Mouse (Mus musculus) bone marrow macrophage, adult 2 months (primary cell): ENCODE results near the gene Csnk1g2.

Experiments used
- CTCF ChIP-seq: IDR thresholded peaks from 2 replicates; pipeline ENCODE4 v1.5.1; 2012; ENCODE audit warnings: low read depth, mild to moderate bottlenecking, low read length, moderate library complexity
- POLR2A ChIP-seq: IDR thresholded peaks from 2 replicates; pipeline ENCODE4 v1.6.1; 2012; ENCODE audit warnings: mild to moderate bottlenecking, low read depth, low read length, borderline replicate concordance

DNA sequence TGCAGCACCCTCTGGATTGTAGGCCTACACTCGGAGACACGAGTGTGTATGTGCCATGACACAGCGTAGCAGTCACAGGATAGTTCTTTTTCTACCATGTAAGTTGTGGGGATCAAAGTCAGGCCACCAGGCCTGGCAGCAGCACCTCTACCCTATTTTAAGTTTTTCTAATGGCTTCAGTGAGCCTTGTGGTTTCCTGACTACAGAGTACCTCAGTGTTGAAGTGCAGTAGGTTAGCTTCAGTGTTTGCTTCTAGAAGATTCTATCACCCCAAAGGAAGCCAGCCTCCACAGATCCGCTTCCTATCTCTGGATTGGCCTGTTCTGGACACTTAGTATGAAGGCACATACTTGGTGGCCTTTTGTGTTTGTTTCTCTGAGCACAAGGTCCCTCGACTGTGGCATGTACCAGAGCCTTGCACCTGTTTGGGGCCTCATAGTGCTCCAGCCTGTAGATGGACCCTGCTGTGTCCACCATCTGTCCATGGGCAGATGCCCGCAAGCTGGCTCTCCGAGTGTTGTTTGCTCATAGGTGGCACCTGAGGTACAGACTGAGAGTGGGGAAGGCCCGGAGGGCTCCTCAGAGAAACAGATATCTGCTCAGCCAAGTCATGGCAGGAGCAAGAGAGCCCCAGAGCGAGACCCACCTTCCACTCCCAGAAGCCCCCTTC, 12.4 kb upstream of the Csnk1g2 start:
- TF ChIP-seq POLR2A (no peak), CTCF (no peak)
